Comparison of ENCODE assay signal across 8 mouse cellular contexts in genomic region chr11:26385971-26386370, GRCm38 (mm10). TPM values are rescaled to one million over a fixed set of nuclear protein-coding genes. Genes with fewer than 3 reads are reported as not detected.
DNase-seq lines count a peak whose midpoint lies in the region; ATAC-seq and TF ChIP-seq lines count a peak whose summit lies in the region.

Gene Fancl, plus strand, starts transcription at chr11:26386135.

- no peak for DNase-seq in adrenal gland, adult 8-10 months
- no peak for DNase-seq in adrenal gland, adult 2 months
- no peak for DNase-seq in thymus, adult 2 months
- DNase-seq in thymus, postnatal 14 days = no peak
- DNase-seq in left cerebral cortex, adult 11 months (ENCODE audit: low spot score) = no peak
- DNase-seq in thymus, adult 18-20 months = no peak

- H3K27me3 ChIP-seq in thymus, adult 2 months (ENCODE audit: control insufficient read depth, insufficient read depth, low read length) = no peaks in the 10 kb centered on the region
- H3K27me3 ChIP-seq in intestine, embryonic 15.5 days (replicated peaks) = no peaks in the 10 kb centered on the region
- H3K27me3 ChIP-seq in neural tube, embryonic 12.5 days (replicated peaks) = no peaks in the 10 kb centered on the region

- H3K27ac ChIP-seq in thymus, adult 2 months (ENCODE audit: control insufficient read depth, insufficient read depth, low read length) = no peak within 1 kb of the TSS
- H3K27ac ChIP-seq in intestine, embryonic 15.5 days = peak within 1 kb of the TSS; percentile 90; the same call in 1 of the 2 replicates
- H3K27ac ChIP-seq in neural tube, embryonic 12.5 days = no peak within 1 kb of the TSS

- H3K9me3 ChIP-seq in intestine, embryonic 15.5 days = no peaks in the 10 kb centered on the region
- no peaks in the 10 kb centered on the region for H3K9me3 ChIP-seq in neural tube, embryonic 12.5 days

- no peak for TF ChIP-seq POLR2A in thymus, adult 2 months (IDR thresholded peaks at IDR 0.05; ENCODE audit: control insufficient read depth, extremely low read depth, insufficient read depth, low read length, poor library complexity)

- peak within 1 kb of the TSS; percentile 87 for H3K9ac ChIP-seq in intestine, embryonic 15.5 days
- H3K9ac ChIP-seq in neural tube, embryonic 12.5 days = peak within 1 kb of the TSS; percentile 60; the same call in 1 of the 2 replicates

- H3K4me1 ChIP-seq in thymus, adult 2 months (replicated peaks; ENCODE audit: control insufficient read depth, insufficient read depth, low read length) = no peaks in the 10 kb centered on the region
- no peaks in the 10 kb centered on the region for H3K4me1 ChIP-seq in intestine, embryonic 15.5 days (replicated peaks)
- H3K4me1 ChIP-seq in neural tube, embryonic 12.5 days = no peaks in the 10 kb centered on the region

- peak within 1 kb of the TSS; percentile 67 for H3K4me3 ChIP-seq in thymus, adult 2 months (ENCODE audit: control insufficient read depth, insufficient read depth, low read length)
- peak within 1 kb of the TSS; percentile 67 for H3K4me3 ChIP-seq in intestine, embryonic 15.5 days (replicated peaks)
- H3K4me3 ChIP-seq in neural tube, embryonic 12.5 days = peak within 1 kb of the TSS; percentile 64

- 100% methylated on average over 2 of the region's 2 CpGs for WGBS in thymus, adult 2 months
- 98% methylated on average over 2 of the region's 2 CpGs for WGBS in intestine, embryonic 15.5 days
- WGBS in neural tube, embryonic 12.5 days = 96% methylated on average over 2 of the region's 2 CpGs

- TF ChIP-seq CTCF in thymus, adult 2 months (IDR thresholded peaks at IDR 0.05; ENCODE audit: borderline replicate concordance, control insufficient read depth, extremely low read depth, insufficient read depth, low read length, poor library complexity) = no peak

- no peak for ATAC-seq in intestine, embryonic 15.5 days
- ATAC-seq in neural tube, embryonic 12.5 days (ENCODE audit: low FRiP score, low read depth) = no peak

- H3K4me2 ChIP-seq in intestine, embryonic 15.5 days (replicated peaks) = peak within 1 kb of the TSS; percentile 67
- peak within 1 kb of the TSS; percentile 65 for H3K4me2 ChIP-seq in neural tube, embryonic 12.5 days (replicated peaks)

- no peaks in the 10 kb centered on the region for H3K36me3 ChIP-seq in thymus, adult 2 months (ENCODE audit: control insufficient read depth, insufficient read depth, low read length)
- H3K36me3 ChIP-seq in intestine, embryonic 15.5 days = no peaks in the 10 kb centered on the region
- H3K36me3 ChIP-seq in neural tube, embryonic 12.5 days = no peaks in the 10 kb centered on the region

RNA-seq across cellular contexts. Expression of gene Fancl, which starts in this region (rescaled TPM):
- 10 to 100 TPM; 12.5 to 17.3 (median 13.5) TPM for total RNA-seq in adrenal gland, adult 8-10 months (2022)
- 10 to 100 TPM in 1 of 2 experiments, 1 to 10 TPM in 1; 8.7 to 13.6 TPM for total RNA-seq in adrenal gland, adult 2 months (2021)
- 0.38 and 0.68 TPM in 2 replicates for polyA plus RNA-seq in adrenal gland, adult 2 months (2012; rRNA removed)
- polyA plus RNA-seq in thymus, adult 2 months (2012; rRNA removed) = 4.0 and 4.7 TPM in 2 replicates
- 28.0 and 28.7 TPM in 2 replicates for polyA plus RNA-seq in intestine, embryonic 15.5 days (2015; fragmentation: Nextera tagmentation; extraction: Ambion mirVana)
- polyA plus RNA-seq in neural tube, embryonic 12.5 days (2016; fragmentation: Nextera tagmentation; extraction: Ambion mirVana) = 16.0 and 18.5 TPM in 2 replicates
